Mouse (Mus musculus) liver (tissue): ENCODE measurements around the gene Gm28230.

Experiments used
- DNase-seq: peaks from one replicate; pipeline ENCODE4 v3.0.0-alpha.2; 2020; ENCODE audit warnings: mixed read lengths

Gm28230 gene

DNA sequence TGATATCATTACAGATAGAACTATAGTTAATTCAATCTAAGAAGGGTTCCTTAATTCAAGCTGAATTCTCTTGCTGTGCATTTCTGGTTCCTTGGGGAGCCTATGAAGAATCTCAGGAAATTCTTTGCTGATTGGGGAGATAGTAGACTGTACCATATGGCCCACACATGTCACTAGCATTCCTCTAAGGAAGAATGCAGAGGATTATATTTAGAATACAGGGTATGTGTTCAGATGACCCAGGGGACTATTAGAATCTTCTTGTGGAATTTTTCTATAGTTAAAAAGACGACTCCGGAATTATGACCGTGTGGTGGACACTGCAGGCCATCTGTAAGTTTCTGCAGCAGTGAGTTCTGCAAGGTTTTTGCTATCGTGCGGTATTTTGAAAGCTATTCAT, 54.9 kb downstream of the Gm28230 start:
- DNase-seq, result no peak

- no peak for DNase-seq
Measured at GRCm38 (mm10) chr2:74795531-74795930, 69.0 kb downstream of the Gm28230 start.
